Mouse (Mus musculus): ENCODE measurements at regions not wholly inside any gene's neighbourhood (a gene's known extent, or its start where the extent isn't known, plus 50 kb on each side); places are given as distances from the start of the nearest gene placed in this dataset.

GRCm38 (mm10) chr1:168008216-168008615 is 319.2 kb downstream of the Lmx1a start:
- DNase-seq (ENCODE audit: low read depth, low spot score) = no peak

DNA sequence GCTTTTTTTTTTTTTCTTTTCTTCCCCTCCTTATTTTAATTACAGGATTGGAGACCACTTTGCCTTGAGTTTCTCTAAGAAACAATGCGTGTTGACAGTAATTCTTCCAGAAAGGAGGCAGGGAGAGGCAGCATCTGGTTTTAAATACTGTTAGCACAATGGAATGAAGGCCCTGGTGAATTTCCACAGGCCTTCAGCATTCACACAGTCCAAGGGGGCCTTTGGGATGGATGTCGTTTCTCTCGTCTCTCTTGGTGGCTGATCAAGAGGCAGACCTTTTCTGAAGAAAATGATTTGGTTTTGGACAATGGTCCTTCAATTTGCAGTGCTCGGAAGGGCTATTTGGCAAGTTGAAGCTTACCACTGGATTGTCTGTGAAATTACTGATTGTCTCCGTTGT is 321.4 kb downstream of the Lmx1a start:
- no peak for DNase-seq (ENCODE audit: low read depth, low spot score)

DNA sequence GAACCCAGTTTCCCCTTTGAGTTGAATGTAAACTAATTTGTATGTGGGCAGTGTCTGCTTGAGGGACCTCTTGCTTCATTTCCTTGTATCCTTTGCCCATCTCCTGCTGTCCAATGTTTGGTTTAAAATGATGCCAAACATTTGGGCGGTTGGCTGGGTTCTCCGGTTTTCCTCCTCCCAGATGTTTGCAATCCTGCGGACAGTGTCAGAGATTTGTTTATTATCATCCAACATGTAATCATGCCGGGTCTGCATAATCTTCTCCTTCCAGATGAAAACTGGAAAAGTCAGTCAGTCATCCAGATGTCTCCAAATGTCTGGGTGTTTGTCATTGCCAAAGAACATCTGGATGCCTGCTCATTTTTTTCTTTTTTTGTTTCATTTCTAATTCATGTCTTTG is 323.0 kb downstream of the Lmx1a start:
- DNase-seq (ENCODE audit: low read depth, low spot score) = no peak

- no peak for DNase-seq (ENCODE audit: low read depth, low spot score)
These were observed 323.6 kb downstream of the Lmx1a start for GRCm38 (mm10) chr1:168012611-168013010.

GRCm38 (mm10) chr1:168016375-168016890 is 327.4 kb downstream of the Lmx1a start:
- DNase-seq (ENCODE audit: low read depth, low spot score) = no peak

DNA sequence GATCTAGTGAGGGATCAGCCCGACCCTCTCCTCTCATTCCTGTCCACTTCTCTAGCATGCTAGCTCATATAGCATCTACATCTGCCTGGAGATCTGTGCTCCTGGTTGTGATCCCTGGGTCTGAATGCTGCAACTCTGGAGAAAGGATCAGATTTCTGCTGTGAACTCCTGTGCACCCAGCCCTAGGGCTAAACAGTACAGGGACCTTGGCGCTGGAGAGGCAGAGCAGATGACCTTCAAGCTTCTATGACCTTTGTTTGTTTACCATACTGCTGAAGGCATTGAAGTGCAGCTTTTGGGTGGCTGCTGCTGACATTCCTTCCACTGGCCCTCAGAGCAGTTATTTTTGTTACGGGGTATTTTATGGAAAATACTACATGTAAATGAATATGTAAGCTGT is 337.4 kb downstream of the Lmx1a start:
- no peak for DNase-seq (ENCODE audit: low read depth, low spot score)

DNA sequence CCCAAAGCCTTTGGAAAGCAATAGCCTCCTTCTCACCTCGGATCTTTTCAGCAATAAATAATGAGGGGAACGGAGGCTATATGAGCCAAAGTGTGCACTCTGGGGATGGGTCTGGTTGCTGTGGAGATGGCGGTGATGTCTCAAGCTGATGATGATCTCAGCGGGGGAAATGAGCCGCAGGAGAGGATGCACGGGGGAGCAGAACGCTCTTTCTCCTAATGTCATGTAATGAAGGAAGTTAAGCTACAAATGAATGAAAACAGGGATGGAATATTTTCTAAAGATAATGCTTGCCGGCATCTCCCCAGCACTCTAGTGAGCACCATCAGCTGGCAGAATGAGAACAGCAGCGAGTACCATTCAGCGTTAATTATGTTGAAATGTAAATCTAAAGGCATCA is 355.7 kb downstream of the Lmx1a start:
- no peak for DNase-seq (ENCODE audit: low read depth, low spot score)

DNA sequence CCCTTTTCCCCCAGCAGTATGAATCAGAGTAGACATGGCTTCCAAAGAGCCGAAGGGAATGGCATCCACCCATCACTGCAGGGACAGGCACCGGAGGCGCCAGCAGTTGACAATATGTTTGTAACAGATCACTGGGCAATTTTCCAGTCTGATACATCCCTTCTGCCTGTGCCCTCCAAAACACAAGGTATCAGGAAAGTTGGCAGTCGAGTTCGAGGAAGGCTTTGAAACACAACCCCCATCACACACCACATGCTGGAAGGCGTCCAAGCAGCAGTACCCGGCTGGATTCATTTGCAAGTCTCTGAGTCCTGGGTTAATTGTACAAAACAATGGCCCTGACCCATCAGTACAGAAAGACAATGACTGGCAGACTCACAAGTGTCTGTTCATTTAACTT is 357.3 kb downstream of the Lmx1a start:
- DNase-seq (ENCODE audit: low read depth, low spot score) = peak; percentile 24

- DNase-seq (ENCODE audit: low read depth, low spot score) = no peak
These were observed 357.7 kb downstream of the Lmx1a start for GRCm38 (mm10) chr1:168046749-168047148.

- DNase-seq (ENCODE audit: low read depth, low spot score) = no peak
These were observed 360.9 kb downstream of the Lmx1a start for GRCm38 (mm10) chr1:168049965-168050364.

DNA sequence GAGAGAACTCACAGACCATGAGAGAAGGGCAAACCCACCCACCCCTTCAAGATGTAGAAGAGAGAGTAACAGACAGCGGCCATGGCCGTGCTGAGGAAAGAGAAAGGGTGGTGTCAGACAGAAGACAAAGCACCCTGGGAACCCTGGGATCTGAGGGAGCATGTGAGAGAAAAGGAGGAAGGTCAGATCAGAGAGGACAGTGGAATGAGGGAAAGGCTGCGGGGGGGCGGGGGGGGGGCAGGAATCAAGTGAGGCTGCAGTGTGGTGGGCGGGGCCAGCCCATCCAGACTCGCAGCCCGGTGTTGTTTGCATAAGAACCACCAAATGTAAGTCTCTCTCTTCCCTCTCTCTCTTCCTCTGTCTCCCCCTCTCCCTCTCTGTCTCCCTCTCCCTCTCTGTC is 367.4 kb downstream of the Lmx1a start:
- no peak for DNase-seq (ENCODE audit: low read depth, low spot score)

DNA sequence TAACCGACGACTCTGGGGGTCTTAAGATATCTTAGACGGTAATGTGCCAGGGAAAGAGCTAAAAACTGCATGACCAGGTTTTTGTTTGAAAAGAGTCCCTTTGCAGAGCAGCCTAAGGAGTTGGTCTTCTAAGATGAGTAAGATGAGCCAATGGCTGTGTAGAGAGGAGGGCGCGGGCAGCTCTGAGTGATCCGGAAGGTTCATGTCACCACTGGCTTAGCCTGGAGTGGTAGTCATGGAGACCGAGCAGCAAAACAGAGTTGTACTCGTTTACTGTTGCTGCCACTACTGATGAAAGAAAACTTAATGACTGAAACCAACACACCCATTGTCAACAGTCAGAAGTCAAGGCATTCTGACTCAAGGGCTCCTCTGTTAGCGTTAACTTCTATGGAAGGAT is 368.4 kb downstream of the Lmx1a start:
- no peak for DNase-seq (ENCODE audit: low read depth, low spot score)

DNA sequence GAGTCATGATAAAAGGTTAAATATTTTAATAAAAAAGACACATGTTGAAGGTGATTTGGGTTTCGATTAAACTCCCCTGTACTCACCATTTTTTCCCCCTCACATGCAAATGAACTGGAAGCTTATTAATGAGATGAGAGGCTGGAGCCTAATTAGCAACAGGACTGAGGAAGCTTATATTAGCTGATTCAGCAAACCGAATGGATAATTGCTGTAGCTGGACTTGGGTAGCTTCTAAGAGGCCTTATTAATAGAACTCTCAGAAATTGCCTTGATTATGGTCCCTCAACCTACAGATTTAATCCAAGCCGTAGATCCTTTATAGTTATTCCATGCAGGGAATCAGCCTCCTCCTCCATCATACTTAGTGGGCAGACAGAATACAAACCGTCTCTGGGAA is 369.7 kb downstream of the Lmx1a start:
- no peak for DNase-seq (ENCODE audit: low read depth, low spot score)

DNA sequence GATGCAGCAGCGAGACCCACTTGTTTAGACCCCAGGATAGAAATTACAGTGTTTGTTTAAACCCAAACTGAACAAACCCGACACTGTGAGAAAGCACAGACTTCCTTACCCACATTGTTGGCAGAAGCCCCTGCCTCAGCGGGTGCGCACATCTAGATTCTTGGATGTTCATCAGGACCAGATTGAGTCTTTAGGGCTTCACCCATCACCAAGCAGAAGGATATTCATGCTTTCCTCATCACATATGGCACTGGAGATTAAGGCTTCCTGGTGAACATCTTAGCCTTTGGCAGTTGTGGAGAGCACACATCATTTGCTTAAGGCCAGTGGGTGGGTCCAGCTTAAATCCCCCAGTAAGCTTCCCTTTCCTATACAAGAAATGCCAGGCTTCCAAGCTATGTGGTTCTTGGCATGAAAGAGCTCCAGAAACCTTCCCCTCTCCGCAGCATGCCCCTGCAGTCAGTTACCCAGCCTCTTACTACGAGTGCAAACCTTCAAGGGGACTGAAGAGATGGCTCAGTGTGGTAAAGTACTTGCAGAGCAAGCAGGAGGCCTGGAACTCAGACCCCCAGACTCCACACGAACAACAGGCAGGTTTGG is 367.9 kb downstream of the Pbx1 start:
- no peak for DNase-seq (ENCODE audit: low read depth, low spot score)

- DNase-seq (ENCODE audit: low read depth, low spot score) = no peak
These were observed 366.4 kb downstream of the Pbx1 start for GRCm38 (mm10) chr1:168065598-168066041.

DNA sequence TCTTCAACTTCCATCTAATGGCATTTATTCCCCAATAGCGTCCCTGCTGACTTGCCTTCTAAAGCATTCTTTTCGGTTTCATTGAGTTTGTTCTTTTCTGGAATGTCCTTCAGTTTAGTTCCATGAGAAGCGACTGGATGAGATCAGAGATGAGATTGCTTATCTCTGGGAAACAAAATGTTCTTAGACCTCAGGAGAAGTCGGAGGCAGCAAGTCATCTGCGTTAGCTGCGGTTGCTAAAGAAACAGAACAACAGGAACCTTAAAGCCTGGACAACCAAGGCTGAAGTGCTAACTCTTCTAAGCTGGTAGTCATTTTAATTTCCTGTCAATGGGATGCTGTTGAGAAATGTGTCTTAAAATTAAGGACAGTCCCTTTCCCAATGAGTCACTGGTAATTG is 365.3 kb downstream of the Pbx1 start:
- DNase-seq (ENCODE audit: low read depth, low spot score) = no peak

GRCm38 (mm10) chr1:168068003-168068919 is 363.8 kb downstream of the Pbx1 start:
- DNase-seq (ENCODE audit: low read depth, low spot score) = no peak

GRCm38 (mm10) chr1:168068920-168069590 is 363.0 kb downstream of the Pbx1 start:
- DNase-seq (ENCODE audit: low read depth, low spot score) = no peak

All from retina, postnatal 7 days (tissue).